Mouse (Mus musculus) embryonic fibroblast, embryonic 13.5 days (primary cell): ENCODE measurements around the gene Glyctk.

Experiments
- CTCF ChIP-seq: IDR thresholded peaks from 2 replicates; pipeline ENCODE4 v1.5.1; 2011; ENCODE audit warnings: mild to moderate bottlenecking, control low read depth, low read length, moderate library complexity, borderline replicate concordance; ENCODE audit not compliant: insufficient read depth
- POLR2A ChIP-seq: IDR thresholded peaks from 2 replicates; pipeline ENCODE4 v1.6.1; 2011; ENCODE audit warnings: low read depth, mild to moderate bottlenecking, control low read depth, low read length, moderate library complexity

GRCm38 (mm10) chr9:106129072-106129471 lies 28.9 kb downstream of the Glyctk start:
- TF ChIP-seq POLR2A: no peak
- TF ChIP-seq CTCF: no peak
